21 mouse cellular contexts compared by ENCODE assay signal in the genomic region with DNA sequence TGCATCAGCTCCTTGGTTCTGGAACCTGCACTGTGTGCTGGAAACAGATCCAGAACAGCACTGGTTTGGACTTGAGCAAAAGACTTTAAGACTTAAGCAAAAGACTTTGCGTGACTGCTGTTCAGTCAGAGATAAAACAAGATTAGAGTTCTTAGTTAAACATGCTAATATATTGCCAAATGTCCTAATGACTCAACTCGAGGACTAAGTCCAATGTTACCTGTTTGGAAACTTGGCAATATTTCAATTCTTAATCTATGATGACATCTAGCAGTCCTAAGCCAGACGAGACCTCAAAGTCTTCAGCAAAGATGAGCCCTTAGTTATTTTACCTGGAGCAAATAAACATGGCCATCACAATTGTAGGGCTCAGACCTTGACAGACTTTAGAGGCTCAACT. TPM values are rescaled to one million over a fixed set of nuclear protein-coding genes. Genes with fewer than 3 reads are reported as not detected.
DNase-seq lines count a peak whose midpoint lies in the region; ATAC-seq and TF ChIP-seq lines count a peak whose summit lies in the region.
"Had no signal": no experiment of that assay in that cellular context is flagged by ENCODE, and none has a peak within 500 bp of the region (broad histone marks: within the 10 kb centered on the region; RNA-seq: fewer than 3 reads in every experiment).

No protein-coding gene starts in this region.

- ATAC-seq in kidney, embryonic 14.5 days (ENCODE audit: low FRiP score, low TSS enrichment), result no peak
- no peak for ATAC-seq in lung, postnatal 0 days
- peak; percentile 89 for ATAC-seq in liver, postnatal 0 days
- ATAC-seq: activated CD4-positive, CD25-positive, alpha-beta regulatory T cell, adult 4 months; forebrain, embryonic 13.5 days; forebrain, postnatal 0 days; Patski had no signal

- H3K27ac ChIP-seq in kidney, embryonic 14.5 days (ENCODE audit: low read depth, low read length), result no peak overlapping the region
- no peak overlapping the region for H3K27ac ChIP-seq in lung, postnatal 0 days (ENCODE audit: low read length)
- H3K27ac ChIP-seq in liver, postnatal 0 days (ENCODE audit: low read depth), result peak overlapping the region; percentile 77
- H3K27ac ChIP-seq: embryonic facial prominence, embryonic 13.5 days; forebrain, embryonic 13.5 days; hindbrain, embryonic 10.5 days had no signal

- peak; percentile 28 for DNase-seq in kidney, adult 9 months
- peak; percentile 41 for DNase-seq in lung, postnatal 0 days (ENCODE audit: low spot score)
- no peak for DNase-seq in lung, postnatal 10 days
- no peak for DNase-seq in liver, postnatal 0 days
- no peak for DNase-seq in ovary, adult 18-20 months (ENCODE audit: low spot score)
- DNase-seq in cerebellum, postnatal 14 days, result no peak
- no peak for DNase-seq in spleen, postnatal 14 days (ENCODE audit: low spot score in 2 of 2)
- DNase-seq: adrenal gland, postnatal 14 days; cerebellum, adult 11-12 months; cerebellum, adult 9-10 months; cerebellum, postnatal 36 days; forebrain, postnatal 0 days; gastrocnemius, postnatal 14 days had no signal

- no peak overlapping the region for H3K4me3 ChIP-seq in kidney, embryonic 14.5 days (ENCODE audit: low read length)
- no peak overlapping the region for H3K4me3 ChIP-seq in lung, postnatal 0 days (ENCODE audit: low read depth, low read length)
- no peak overlapping the region for H3K4me3 ChIP-seq in liver, postnatal 0 days (ENCODE audit: low read depth, low read length)
- H3K4me3 ChIP-seq: embryonic facial prominence, embryonic 13.5 days; forebrain, embryonic 13.5 days; heart, embryonic 12.5 days; hindbrain, embryonic 10.5 days had no signal

- H3K36me3 ChIP-seq in kidney, embryonic 14.5 days (ENCODE audit: control insufficient read depth, insufficient read depth, low read length), result no peaks in the 10 kb centered on the region
- H3K36me3 ChIP-seq in lung, postnatal 0 days (ENCODE audit: insufficient read depth, low read length), result no peaks in the 10 kb centered on the region
- no peaks in the 10 kb centered on the region for H3K36me3 ChIP-seq in liver, postnatal 0 days (replicated peaks; ENCODE audit: insufficient read depth, low read length)
- H3K36me3 ChIP-seq: embryonic facial prominence, embryonic 13.5 days; heart, embryonic 12.5 days; hindbrain, embryonic 10.5 days had no signal

- TF ChIP-seq EP300 in lung, postnatal 0 days (IDR thresholded peaks at IDR 0.05), result no peak
- peak; percentile 76 for TF ChIP-seq EP300 in liver, postnatal 0 days (IDR thresholded peaks at IDR 0.05; ENCODE audit: low read depth)

- no peaks in the 10 kb centered on the region for H3K27me3 ChIP-seq in kidney, embryonic 14.5 days (ENCODE audit: control insufficient read depth, insufficient read depth, low read length)
- no peaks in the 10 kb centered on the region for H3K27me3 ChIP-seq in lung, postnatal 0 days (replicated peaks; ENCODE audit: insufficient read depth, low read length)
- H3K27me3 ChIP-seq in liver, postnatal 0 days (ENCODE audit: insufficient read depth, low read length), result no peaks in the 10 kb centered on the region
- H3K27me3 ChIP-seq: embryonic facial prominence, embryonic 13.5 days; forebrain, embryonic 13.5 days; heart, embryonic 12.5 days; Patski had no signal

- H3K9me3 ChIP-seq in kidney, embryonic 14.5 days (ENCODE audit: control insufficient read depth, low read length), result 0 out of 2 replicates have a peak, but pooled peaks cover 5% of the 10 kb centered on the region
- H3K9me3 ChIP-seq in lung, postnatal 0 days (ENCODE audit: low read length), result no peaks in the 10 kb centered on the region
- H3K9me3 ChIP-seq in liver, postnatal 0 days (ENCODE audit: low read length), result no peaks in the 10 kb centered on the region

- TF ChIP-seq CTCF in lung, postnatal 0 days (IDR thresholded peaks at IDR 0.05), result no peak
- no peak for TF ChIP-seq CTCF in liver, postnatal 0 days (IDR thresholded peaks at IDR 0.05; ENCODE audit: low read depth)

- no peaks in the 10 kb centered on the region for H3K4me1 ChIP-seq in kidney, embryonic 14.5 days (ENCODE audit: control insufficient read depth, insufficient read depth, low read length)
- H3K4me1 ChIP-seq in lung, postnatal 0 days (ENCODE audit: insufficient read depth, low read depth, low read length), result no peaks in the 10 kb centered on the region
- H3K4me1 ChIP-seq in liver, postnatal 0 days (ENCODE audit: insufficient read depth), result 0 out of 2 replicates have a peak, but pooled peaks cover 2% of the 10 kb centered on the region
- H3K4me1 ChIP-seq: hindbrain, embryonic 10.5 days had no signal

- 81% methylated on average over 3 of the region's 3 CpGs for WGBS in kidney, embryonic 14.5 days
- WGBS in lung, postnatal 0 days, result 54% methylated on average over 3 of the region's 3 CpGs
- 53% methylated on average over 3 of the region's 3 CpGs for WGBS in liver, postnatal 0 days (ENCODE audit: insufficient replicate concordance)

- H3K9ac ChIP-seq in kidney, embryonic 14.5 days (ENCODE audit: low read depth, low read length), result no peak overlapping the region
- H3K9ac ChIP-seq in lung, postnatal 0 days (replicated peaks; ENCODE audit: low read depth), result no peak overlapping the region
- H3K9ac ChIP-seq in liver, postnatal 0 days (replicated peaks), result no peak overlapping the region
- H3K9ac ChIP-seq: embryonic facial prominence, embryonic 13.5 days; forebrain, embryonic 13.5 days; forebrain, postnatal 0 days; heart, embryonic 12.5 days had no signal

- H3K4me2 ChIP-seq in kidney, embryonic 14.5 days (replicated peaks; ENCODE audit: low read depth, low read length), result no peak overlapping the region
- H3K4me2 ChIP-seq in lung, postnatal 0 days (replicated peaks; ENCODE audit: low read depth, low read length), result no peak overlapping the region
- H3K4me2 ChIP-seq in liver, postnatal 0 days (ENCODE audit: low read depth, low read length), result no peak overlapping the region
- H3K4me2 ChIP-seq: embryonic facial prominence, embryonic 13.5 days; forebrain, embryonic 13.5 days; heart, embryonic 12.5 days had no signal

RNA-seq across cellular contexts. Expression of a gene that starts 5.4 kb away (rescaled TPM):
- polyA plus RNA-seq in kidney, embryonic 14.5 days (2014; fragmentation: Nextera tagmentation; extraction: Ambion mirVana), result 26.6 and 41.5 TPM in 2 replicates
- polyA plus RNA-seq in lung, postnatal 0 days (2015; fragmentation: Nextera tagmentation; extraction: Ambion mirVana), result 16.3 and 19.3 TPM in 2 replicates
- 7.3 and 9.2 TPM in 2 replicates for polyA plus RNA-seq in liver, postnatal 0 days (2015; fragmentation: Nextera tagmentation; extraction: Ambion mirVana)

RNA-seq across cellular contexts. Expression of a gene that starts 41.5 kb away (rescaled TPM):
- 5.0 and 9.2 TPM in 2 replicates for polyA plus RNA-seq in kidney, embryonic 14.5 days (2014; fragmentation: Nextera tagmentation; extraction: Ambion mirVana)
- not detected in 2 replicates for polyA plus RNA-seq in lung, postnatal 0 days (2015; fragmentation: Nextera tagmentation; extraction: Ambion mirVana)
- polyA plus RNA-seq in liver, postnatal 0 days (2015; fragmentation: Nextera tagmentation; extraction: Ambion mirVana), result 0.21 and 0.45 TPM in 2 replicates
- polyA plus RNA-seq: activated CD4-positive, CD25-positive, alpha-beta regulatory T cell, adult 4 months; embryonic facial prominence, embryonic 13.5 days; forebrain, embryonic 13.5 days; forebrain, postnatal 0 days; heart, embryonic 12.5 days; heart, embryonic 16.5 days; hindbrain, embryonic 10.5 days had no signal

RNA-seq across cellular contexts. Expression of a gene that starts 56.9 kb away (rescaled TPM):
- polyA plus RNA-seq in kidney, embryonic 14.5 days (2014; fragmentation: Nextera tagmentation; extraction: Ambion mirVana), result 1.5 and 2.5 TPM in 2 replicates
- polyA plus RNA-seq in lung, postnatal 0 days (2015; fragmentation: Nextera tagmentation; extraction: Ambion mirVana), result 0.13 TPM in 1 of 2 replicates, not detected in the other
- 0.54 and 0.56 TPM in 2 replicates for polyA plus RNA-seq in liver, postnatal 0 days (2015; fragmentation: Nextera tagmentation; extraction: Ambion mirVana)
- polyA plus RNA-seq: embryonic facial prominence, embryonic 13.5 days; forebrain, embryonic 13.5 days; forebrain, postnatal 0 days; heart, embryonic 12.5 days; heart, embryonic 16.5 days; hindbrain, embryonic 10.5 days had no signal

Comparison
In these comparisons a context has a peak if more than half of its experiments do, and no peak if none do; other contexts are left out.
1. DNase-seq: peak in kidney, adult 9 months (single experiment) and lung, postnatal 0 days (single experiment); none in lung, postnatal 10 days (single experiment), liver, postnatal 0 days (single experiment), ovary, adult 18-20 months (single experiment), cerebellum, postnatal 14 days (0 of 2) and spleen, postnatal 14 days (0 of 2).